Mouse (Mus musculus) lung, postnatal 0 days (tissue): Measurements from ENCODE around the gene Arhgdia.

ENCODE experiments used
- CTCF ChIP-seq: IDR thresholded peaks from 2 replicates; pipeline ENCODE4 v1.5.1; 2016; ENCODE audit warnings: antibody characterized with exemption, mild to moderate bottlenecking
- EP300 ChIP-seq: IDR thresholded peaks from 2 replicates; pipeline ENCODE4 v1.6.1; 2016; ENCODE audit warnings: antibody characterized with exemption, mild to moderate bottlenecking, control low read depth

- TF ChIP-seq CTCF (no peak), EP300 (no peak)
Measured at GRCm38 (mm10) chr11:120610477-120611046, 29.1 kb upstream of the Arhgdia start.
